Mouse (Mus musculus) MN1 (cell line): ENCODE measurements at regions not wholly inside any gene's neighbourhood (a gene's known extent, or its start where the extent isn't known, plus 50 kb on each side); places are given as distances from the start of the nearest gene placed in this dataset.
A peak's percentile ranks its signal among the peaks of the same experiment; 100 is the strongest.

Experiments
- DNase-seq: peaks from one replicate; pipeline ENCODE4 v3.0.0-alpha.2; 2016; ENCODE audit warnings: low spot score

GRCm38 (mm10) chr6:99984856-99985224, 258.6 kb upstream of the Prok2 start:
- no peak for DNase-seq

GRCm38 (mm10) chr6:99984057-99984855, 258.1 kb upstream of the Prok2 start:
- no peak for DNase-seq

GRCm38 (mm10) chr6:99979614-99980013, 253.4 kb upstream of the Prok2 start:
- peak; percentile 21 for DNase-seq

GRCm38 (mm10) chr6:99978164-99978746, 252.1 kb upstream of the Prok2 start:
- no peak for DNase-seq

GRCm38 (mm10) chr6:99976144-99976543, 250.0 kb upstream of the Prok2 start:
- no peak for DNase-seq

GRCm38 (mm10) chr6:99975486-99975885, 249.3 kb upstream of the Prok2 start:
- DNase-seq: no peak

- DNase-seq: no peak
Measured at GRCm38 (mm10) chr6:99974464-99974863, 248.3 kb upstream of the Prok2 start.

- DNase-seq: peak; percentile 73
Measured at GRCm38 (mm10) chr6:99971376-99971775, 245.2 kb upstream of the Prok2 start.

GRCm38 (mm10) chr6:99968889-99969288, 242.7 kb upstream of the Prok2 start:
- peak; percentile 90 for DNase-seq

- DNase-seq: peak; percentile 35
Measured at GRCm38 (mm10) chr6:99967465-99967864, 241.3 kb upstream of the Prok2 start.

GRCm38 (mm10) chr6:99964540-99964939, 238.3 kb upstream of the Prok2 start:
- DNase-seq: no peak

- no peak for DNase-seq
Measured at GRCm38 (mm10) chr6:99964007-99964406, 237.8 kb upstream of the Prok2 start.

GRCm38 (mm10) chr6:99959371-99959770, 233.2 kb upstream of the Prok2 start:
- no peak for DNase-seq

- DNase-seq: peak; percentile 89
Measured at GRCm38 (mm10) chr6:99954832-99955830, 228.9 kb upstream of the Prok2 start.

- peak; percentile 71 for DNase-seq
Measured at GRCm38 (mm10) chr6:99953980-99954776, 228.0 kb upstream of the Prok2 start.

- no peak for DNase-seq
Measured at GRCm38 (mm10) chr6:99950811-99951210, 224.6 kb upstream of the Prok2 start.

- peak; percentile 22 for DNase-seq
Measured at GRCm38 (mm10) chr6:99946917-99947316, 220.7 kb upstream of the Prok2 start.

- no peak for DNase-seq
Measured at GRCm38 (mm10) chr6:99946481-99946880, 220.3 kb upstream of the Prok2 start.

GRCm38 (mm10) chr6:99945691-99946090, 219.5 kb upstream of the Prok2 start:
- DNase-seq: no peak

- DNase-seq: no peak
Measured at GRCm38 (mm10) chr6:99942958-99943357, 216.8 kb upstream of the Prok2 start.

- no peak for DNase-seq
Measured at GRCm38 (mm10) chr6:99940118-99940517, 213.9 kb upstream of the Prok2 start.

- no peak for DNase-seq
Measured at GRCm38 (mm10) chr6:99939382-99939781, 213.2 kb upstream of the Prok2 start.
